Mouse (Mus musculus) cerebellum, adult 11 months (tissue): ENCODE results near the gene Katnal1.

ENCODE experiments used
- DNase-seq: peaks from one replicate; pipeline ENCODE4 v3.0.0; 2022

Katnal1 gene

GRCm38 (mm10) chr5:148953098-148953497, 24.0 kb upstream of the Katnal1 start:
- no peak for DNase-seq

GRCm38 (mm10) chr5:148952419-148952818, 23.3 kb upstream of the Katnal1 start:
- no peak for DNase-seq

GRCm38 (mm10) chr5:148951360-148951759, 22.2 kb upstream of the Katnal1 start:
- DNase-seq, result no peak

DNA sequence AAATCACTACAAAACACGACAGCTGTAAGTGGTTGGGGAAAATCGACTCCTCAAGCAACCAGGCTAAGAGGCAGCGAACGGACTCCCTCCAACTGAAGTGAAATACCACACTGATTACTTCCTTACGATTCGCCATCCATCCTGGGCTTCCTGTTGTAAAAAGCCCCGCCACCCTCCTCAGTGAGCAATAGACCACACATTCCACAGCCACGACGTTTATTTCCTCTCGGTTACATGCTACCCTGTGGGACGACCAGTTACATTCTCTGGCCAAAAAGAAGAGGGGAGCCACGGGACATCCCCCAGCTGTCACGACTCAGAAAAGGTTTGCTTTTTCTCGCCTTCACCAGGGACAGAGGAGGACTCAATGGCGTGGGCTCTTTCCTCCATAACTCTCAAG, 20.9 kb upstream of the Katnal1 start:
- no peak for DNase-seq

DNA sequence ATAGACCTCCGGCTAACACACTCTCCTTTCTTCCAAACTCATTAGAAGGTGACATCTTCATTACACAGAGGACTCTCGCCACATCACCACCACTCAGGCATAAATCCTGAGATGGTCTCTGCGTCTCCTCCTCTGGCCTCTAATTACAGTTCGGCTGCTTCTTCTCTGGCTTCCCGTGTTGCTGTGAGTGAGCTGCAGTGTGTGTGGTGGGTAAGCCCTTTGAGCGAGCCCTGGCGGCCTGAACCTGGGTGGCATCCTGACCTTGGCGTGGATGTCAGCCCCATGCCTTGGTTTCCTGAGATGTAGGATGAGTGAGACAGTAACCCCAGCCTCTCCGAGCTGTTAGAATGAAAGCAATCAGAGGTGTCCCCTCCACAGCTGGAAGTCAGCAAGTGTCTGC, 19.5 kb upstream of the Katnal1 start:
- DNase-seq, result no peak

- no peak for DNase-seq
Observed at GRCm38 (mm10) chr5:148947412-148947811, 18.3 kb upstream of the Katnal1 start.

DNA sequence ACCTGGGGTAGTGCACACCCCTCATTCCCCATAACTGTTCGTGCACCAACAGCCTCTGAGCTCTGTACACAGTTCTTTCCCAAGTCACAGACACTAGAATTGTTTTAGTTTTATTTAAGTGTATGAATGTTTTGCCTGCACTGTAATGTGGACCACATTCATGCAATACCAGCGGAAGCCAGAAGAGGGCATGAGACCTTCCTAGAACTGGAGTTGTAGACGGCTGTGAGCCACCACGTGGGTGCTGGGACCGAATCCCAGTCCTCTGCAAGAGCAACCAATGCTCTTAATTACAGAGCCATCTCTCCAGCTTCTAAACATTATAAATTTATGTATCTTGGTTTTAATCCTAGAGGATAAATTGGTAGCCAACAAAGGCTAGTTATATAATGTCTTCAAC, 17.7 kb upstream of the Katnal1 start:
- no peak for DNase-seq

GRCm38 (mm10) chr5:148945735-148946134, 16.6 kb upstream of the Katnal1 start:
- DNase-seq, result no peak

DNA sequence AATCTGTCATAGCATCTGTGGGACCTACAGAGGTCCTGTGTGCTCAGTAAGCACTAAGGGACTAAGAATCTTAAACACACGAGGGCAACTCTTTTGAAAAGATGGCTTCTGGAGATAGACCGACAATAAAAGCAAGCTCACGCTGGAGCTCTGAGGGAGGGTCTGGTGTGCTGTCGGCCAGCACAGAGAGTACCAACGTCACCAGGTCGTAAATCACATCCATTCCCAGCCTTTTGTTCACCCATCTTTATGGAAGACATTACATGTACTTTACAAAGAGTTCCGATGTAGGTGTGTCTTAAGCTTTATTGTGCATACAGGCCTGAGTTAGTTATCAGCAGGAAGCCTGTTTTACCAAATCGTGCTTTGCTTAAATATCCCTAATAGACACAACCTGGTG, 14.9 kb upstream of the Katnal1 start:
- DNase-seq, result no peak

- DNase-seq, result no peak
Observed at GRCm38 (mm10) chr5:148943444-148943843, 14.3 kb upstream of the Katnal1 start.

DNA sequence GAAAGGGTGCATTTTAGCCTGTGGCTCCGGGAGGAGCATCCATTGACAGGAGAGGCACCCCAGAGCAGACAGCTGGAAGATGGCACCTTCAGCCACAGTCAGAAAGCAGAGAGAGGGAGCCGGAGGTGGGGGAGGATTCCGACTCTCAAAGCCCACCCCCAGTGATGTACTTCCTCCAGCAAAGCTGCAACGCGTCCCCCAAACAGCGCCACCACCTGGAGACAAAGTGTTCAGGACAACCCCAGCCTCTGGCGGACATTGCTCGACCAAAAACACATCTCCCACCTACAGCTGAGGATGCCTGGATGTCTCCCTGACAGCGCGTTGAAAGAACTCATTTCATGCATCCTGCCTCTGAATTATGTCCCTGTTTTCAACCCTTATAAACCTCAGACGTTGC, 13.8 kb upstream of the Katnal1 start:
- no peak for DNase-seq

DNA sequence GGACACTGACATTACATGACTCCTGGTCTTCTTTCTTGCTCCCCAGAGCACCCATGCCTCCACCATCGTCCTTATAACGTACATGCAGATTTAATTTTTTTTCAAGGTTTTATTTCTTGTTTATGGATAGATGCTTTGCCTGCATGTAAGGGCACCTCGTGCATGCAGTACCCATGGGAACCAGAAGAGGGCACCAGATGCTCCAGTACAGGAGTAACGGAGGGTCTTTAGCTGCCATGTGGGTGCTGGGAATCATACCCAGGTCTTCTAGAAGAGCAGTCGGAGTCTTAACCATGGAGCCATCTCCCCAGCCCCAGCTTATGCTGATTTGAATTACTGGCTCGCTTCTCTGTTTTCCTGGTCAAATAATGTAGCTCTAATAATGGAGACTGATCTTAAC, 13.2 kb upstream of the Katnal1 start:
- no peak for DNase-seq

DNA sequence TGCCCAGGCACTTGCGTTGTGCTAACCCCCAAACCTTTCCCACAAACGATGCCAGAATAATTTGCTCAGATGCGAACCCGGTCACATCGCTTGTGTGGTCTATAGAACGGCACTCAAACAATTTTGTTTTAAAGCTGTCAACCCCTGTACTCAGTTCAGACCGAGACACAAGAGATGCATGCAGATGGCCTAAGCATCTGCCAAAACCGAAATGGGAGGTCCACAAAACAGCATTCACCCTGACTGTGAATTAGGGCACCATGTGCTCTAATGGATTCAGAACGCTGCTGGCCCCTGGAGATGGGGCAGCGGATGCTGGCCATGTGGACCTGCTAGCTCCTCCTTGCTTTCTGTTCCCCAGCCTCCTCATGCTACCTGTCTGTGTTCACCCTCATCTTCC, 12.7 kb upstream of the Katnal1 start:
- DNase-seq, result no peak

DNA sequence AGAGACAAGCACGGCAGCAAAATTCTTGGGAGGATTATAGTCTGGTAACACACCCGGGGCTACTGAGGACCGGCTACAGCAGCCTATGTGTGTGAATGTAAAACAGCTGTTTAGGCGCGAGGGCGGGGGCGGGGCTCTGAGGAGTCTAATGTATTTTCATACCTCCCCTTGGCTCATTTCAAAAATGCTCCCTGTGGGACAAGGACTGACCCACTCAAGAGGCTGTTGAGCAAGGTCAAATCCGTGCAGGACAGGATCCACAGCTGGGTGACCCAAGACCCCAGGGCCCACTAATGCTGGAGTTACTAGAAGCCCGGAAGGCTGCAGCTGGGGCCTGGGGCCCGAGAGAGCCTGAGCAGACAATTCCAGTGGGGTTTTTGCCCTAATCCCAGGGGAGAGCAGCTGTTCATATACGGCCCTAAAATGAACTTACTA, 10.8 kb upstream of the Katnal1 start:
- DNase-seq, result no peak

GRCm38 (mm10) chr5:148936516-148936951, 7.4 kb upstream of the Katnal1 start:
- no peak for DNase-seq

- no peak for DNase-seq
Observed at GRCm38 (mm10) chr5:148935871-148936270, 6.8 kb upstream of the Katnal1 start.

DNA sequence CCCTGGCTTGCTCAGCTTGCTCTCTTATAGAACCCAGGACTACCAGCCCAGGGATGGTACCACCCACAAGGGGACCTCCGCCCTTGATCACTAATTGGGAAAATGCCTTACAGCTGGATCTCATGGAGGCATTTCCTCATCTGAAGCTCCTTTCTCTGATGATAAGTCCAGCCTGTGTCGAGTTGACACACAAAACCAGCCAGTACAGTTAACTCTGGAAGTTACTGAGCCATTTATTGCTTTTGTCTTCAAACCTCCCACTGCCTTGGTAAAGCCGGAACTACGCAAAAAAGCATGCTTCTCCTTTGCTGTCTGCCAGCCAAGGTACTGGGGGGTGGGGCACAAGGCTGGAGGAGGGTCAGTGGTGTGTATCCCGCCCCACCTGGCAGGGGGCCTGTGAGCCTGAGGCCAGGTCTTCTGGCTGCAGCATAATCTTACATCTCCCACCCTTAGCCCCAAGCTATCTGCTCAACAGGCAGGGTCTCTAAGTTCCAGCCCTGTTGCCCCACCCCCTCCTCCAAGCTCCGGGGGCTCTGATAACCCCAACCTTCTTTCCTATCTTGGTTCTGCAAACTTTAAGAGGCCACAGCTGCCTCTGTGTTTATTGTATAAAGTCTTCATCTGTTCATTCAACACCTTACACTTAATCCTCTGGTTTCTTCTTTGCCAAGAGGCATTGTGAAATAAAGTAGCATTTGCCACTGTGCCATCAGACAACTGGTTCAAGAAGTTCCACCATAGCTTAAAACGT, 6.1 kb upstream of the Katnal1 start:
- no peak for DNase-seq

GRCm38 (mm10) chr5:148934457-148934856, 5.3 kb upstream of the Katnal1 start:
- DNase-seq, result no peak

- DNase-seq, result no peak
Observed at GRCm38 (mm10) chr5:148933767-148934166, 4.6 kb upstream of the Katnal1 start.

DNA sequence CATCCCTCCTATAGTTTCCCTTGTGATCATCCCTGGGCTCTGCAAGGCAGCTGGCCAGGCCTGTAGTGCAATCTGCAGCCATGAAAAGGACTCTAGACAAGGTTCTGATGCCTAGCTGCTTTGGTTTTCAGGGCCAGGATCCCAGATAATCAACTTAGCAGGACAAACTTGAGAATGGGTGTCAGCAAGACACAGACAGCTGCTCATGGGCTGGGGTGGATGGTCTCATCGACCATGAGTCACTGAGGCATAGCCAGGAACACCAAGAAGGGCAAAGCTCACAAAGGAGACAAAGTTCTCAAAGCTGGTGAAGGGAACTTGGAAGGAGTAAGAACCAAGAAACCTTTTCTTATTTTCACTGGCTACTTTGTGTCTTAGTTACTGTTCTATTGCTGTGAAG, 2.2 kb upstream of the Katnal1 start:
- no peak for DNase-seq

DNA sequence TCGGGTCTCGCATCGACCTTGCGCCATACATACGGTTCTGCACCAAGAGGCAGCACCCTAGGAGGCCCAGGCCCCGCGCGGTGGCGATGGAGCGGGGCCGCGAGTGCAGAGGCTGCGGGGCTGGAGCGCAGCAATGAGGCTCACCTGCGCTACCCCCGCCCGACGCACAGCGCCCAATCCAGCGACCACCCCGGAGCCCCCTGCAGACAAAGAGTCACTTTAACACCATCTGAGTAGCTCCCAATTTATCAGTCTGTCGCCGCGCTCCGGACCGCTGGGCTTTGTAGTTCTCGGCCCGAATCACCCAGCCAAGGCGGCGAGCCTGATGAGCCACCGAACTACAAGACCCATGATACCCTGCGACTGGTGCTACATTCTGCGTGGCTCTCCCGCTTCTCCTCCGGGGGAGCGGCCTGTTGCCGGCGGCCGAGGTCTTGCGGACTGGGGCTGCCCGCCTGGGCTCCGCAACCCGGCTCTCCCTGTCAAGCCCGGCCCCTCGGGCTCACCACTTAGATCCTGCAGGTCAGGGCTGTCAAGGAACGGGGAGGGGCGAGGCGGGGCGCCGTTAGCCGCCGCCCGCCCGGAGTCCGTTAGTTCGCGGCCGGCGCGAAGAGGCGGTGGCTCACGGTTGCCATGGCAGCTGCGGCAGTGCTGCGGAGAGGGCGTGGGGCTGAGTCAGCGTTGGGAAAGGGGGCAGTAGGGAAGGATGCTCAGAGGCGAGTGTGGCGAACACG, 571 bp downstream of the Katnal1 start:
- peak; percentile 92 for DNase-seq

- DNase-seq, result no peak
Observed at GRCm38 (mm10) chr5:148927717-148928223, 1.4 kb downstream of the Katnal1 start.

GRCm38 (mm10) chr5:148924586-148924985, 4.5 kb downstream of the Katnal1 start:
- no peak for DNase-seq

DNA sequence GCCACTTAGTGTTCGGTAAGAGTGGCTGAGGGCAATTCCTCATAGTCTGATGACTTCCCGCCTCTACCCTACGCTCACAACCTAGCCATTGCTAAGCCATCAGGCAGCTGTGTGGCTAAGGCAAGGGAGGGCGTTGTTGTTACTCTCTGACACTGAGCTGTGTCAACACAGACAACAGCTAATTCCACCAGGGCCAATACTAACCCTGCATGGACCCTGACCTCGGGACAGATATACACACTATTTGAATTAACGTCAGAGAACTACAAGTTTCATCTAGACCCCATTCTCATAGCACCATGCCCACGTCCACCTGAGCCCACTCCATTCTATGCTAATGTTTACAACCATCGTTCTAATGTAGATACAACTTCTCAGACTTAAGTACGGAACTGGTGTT, 5.1 kb downstream of the Katnal1 start:
- no peak for DNase-seq
